Mouse (Mus musculus): ENCODE data around the gene Hdac1. TPM values are rescaled to one million over a fixed set of nuclear protein-coding genes. Genes with fewer than 3 reads are reported as not detected.
A peak's percentile ranks its signal among the peaks of the same experiment; 100 is the strongest.
"Not testable (repeated sequence)": the region's sequence is repeated elsewhere in the genome, so short reads cannot be mapped to it uniquely, and the experiment has no call there.

Gene Hdac1
- polyA plus RNA-seq, 1 experiment from 2014 or later: 74.7 TPM

DNA sequence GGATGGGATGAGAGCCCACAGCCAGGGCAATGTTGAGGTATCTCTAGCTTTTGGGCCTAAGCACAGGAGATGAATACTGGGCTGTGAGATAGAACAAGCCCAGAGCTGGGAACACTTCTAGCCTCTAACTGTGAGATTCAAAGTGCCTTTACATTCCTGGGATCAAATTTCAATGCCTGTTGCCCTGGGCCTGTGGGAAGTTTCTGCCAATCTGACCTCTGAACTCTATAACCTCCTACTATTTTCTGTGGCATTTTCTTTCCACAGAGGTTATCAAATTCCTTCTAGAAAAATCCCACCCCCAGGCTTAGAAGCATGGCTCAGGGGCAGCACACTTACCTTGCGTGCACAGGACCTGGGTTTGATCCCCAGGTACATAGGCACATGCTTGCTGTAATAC is 7.8 kb upstream of the Hdac1 start:
- no peak overlapping the region for H3K9ac ChIP-seq (ENCODE audit: low read depth, low read length)
- H3K27ac ChIP-seq (ENCODE audit: low read length): no peak overlapping the region
- H3K27me3 ChIP-seq (ENCODE audit: control insufficient read depth, insufficient read depth, low read depth, low read length): no peaks in the 10 kb centered on the region
- H3K9me3 ChIP-seq (replicated peaks; ENCODE audit: control insufficient read depth, low read length, poor library complexity, severe bottlenecking): no peaks in the 10 kb centered on the region
- H3K36me3 ChIP-seq (ENCODE audit: control insufficient read depth, insufficient read depth, low read length): no peaks in the 10 kb centered on the region
- H3K4me2 ChIP-seq (ENCODE audit: low read length): no peak overlapping the region
- peaks cover 8% of the 10 kb centered on the region for H3K4me1 ChIP-seq (ENCODE audit: control insufficient read depth, insufficient read depth, low read length)
- 79% methylated on average over 1 of the region's 1 CpGs for WGBS
- no peak overlapping the region for H3K4me3 ChIP-seq (ENCODE audit: low read depth, low read length)
- no peak for ATAC-seq

DNA sequence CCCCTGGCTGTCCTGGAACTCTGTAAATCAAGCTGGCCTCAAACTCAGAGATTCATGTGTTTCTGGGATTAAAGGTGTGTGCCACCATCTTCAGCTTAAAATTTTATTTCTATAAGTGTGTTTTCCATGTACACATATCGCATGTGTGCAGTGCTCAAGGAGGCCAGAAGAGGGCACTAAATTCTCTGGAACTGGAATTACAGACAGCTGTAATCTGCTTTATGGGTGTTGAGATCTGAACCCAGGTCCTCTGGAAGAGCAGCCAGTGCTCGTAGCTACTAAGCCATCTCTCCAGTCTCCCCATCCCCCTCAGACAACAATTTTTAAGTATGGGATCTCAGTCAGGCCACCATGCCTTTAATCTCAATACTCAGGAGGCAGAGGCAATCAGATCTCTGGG is 6.8 kb upstream of the Hdac1 start:
- Histone ChIP-seq H3K36me3 (ENCODE audit: control insufficient read depth, insufficient read depth, low read length) (no peaks in the 10 kb centered on the region), H3K4me2 (ENCODE audit: low read length) (no peak overlapping the region), H3K27ac (ENCODE audit: low read length) (no peak overlapping the region), H3K4me1 (ENCODE audit: control insufficient read depth, insufficient read depth, low read length) (no peaks in the 10 kb centered on the region), H3K9me3 (replicated peaks; ENCODE audit: control insufficient read depth, low read length, poor library complexity, severe bottlenecking) (no peaks in the 10 kb centered on the region), H3K4me3 (ENCODE audit: low read depth, low read length) (no peak overlapping the region), H3K27me3 (ENCODE audit: control insufficient read depth, insufficient read depth, low read depth, low read length) (no peaks in the 10 kb centered on the region), H3K9ac (ENCODE audit: low read depth, low read length) (no peak overlapping the region)
- ATAC-seq: no peak
- WGBS: 95% methylated on average over 2 of the region's 2 CpGs

DNA sequence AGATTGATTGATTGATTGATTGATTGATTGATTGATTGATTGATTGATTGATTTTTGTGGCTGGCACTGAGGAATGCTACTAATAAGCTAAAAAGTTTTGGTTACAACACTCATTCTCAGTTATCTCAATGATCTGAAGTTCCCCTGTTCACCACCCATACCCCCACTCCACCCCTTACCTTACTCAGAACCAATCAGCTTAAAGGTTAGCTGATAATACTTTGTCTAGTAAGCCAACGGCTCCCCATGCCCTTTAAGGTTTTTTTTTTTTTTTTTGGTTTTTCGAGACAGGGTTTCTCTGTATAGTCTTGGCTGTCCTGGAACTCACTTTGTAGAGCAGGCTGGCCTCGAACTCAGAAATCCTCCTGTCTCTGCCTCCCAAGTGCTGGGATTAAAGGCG is 5.1 kb upstream of the Hdac1 start:
- H3K9ac ChIP-seq (ENCODE audit: low read depth, low read length); H3K36me3 ChIP-seq (ENCODE audit: control insufficient read depth, insufficient read depth, low read length); H3K4me2 ChIP-seq (ENCODE audit: low read length); H3K27ac ChIP-seq (ENCODE audit: low read length); H3K9me3 ChIP-seq (replicated peaks; ENCODE audit: control insufficient read depth, low read length, poor library complexity, severe bottlenecking); ATAC-seq; H3K4me1 ChIP-seq (ENCODE audit: control insufficient read depth, insufficient read depth, low read length); H3K4me3 ChIP-seq (ENCODE audit: low read depth, low read length); H3K27me3 ChIP-seq (ENCODE audit: control insufficient read depth, insufficient read depth, low read depth, low read length): not testable (repeated sequence)
- 84% methylated on average over 4 of the region's 4 CpGs for WGBS

DNA sequence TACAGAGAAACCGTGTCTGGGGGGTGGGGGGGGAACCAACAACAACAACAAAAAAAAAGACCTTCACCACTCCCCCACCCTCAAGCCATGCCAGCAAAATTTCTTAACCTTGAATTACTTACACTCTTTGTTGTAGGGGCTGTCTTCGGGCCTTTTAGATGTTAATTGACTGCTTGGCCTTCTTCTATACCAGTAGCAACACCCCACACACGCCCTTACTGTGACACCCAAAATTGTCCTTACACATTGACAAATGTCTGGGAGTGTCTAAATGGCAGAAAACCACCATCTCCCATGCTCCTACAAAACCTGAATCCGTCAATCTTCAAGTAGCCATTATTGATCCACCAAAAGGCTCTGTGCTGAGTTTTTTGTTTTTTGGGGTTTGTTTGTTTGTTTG is 1.6 kb upstream of the Hdac1 start:
- Histone ChIP-seq H3K4me3 (ENCODE audit: low read depth, low read length) (no peak overlapping the region), H3K9me3 (replicated peaks; ENCODE audit: control insufficient read depth, low read length, poor library complexity, severe bottlenecking) (no peaks in the 10 kb centered on the region), H3K36me3 (ENCODE audit: control insufficient read depth, insufficient read depth, low read length) (no peaks in the 10 kb centered on the region), H3K27ac (ENCODE audit: low read length) (no peak overlapping the region), H3K4me1 (ENCODE audit: control insufficient read depth, insufficient read depth, low read length) (peaks cover 7% of the 10 kb centered on the region; the same call in 1 of the 2 replicates), H3K9ac (ENCODE audit: low read depth, low read length) (no peak overlapping the region), H3K4me2 (ENCODE audit: low read length) (no peak overlapping the region), H3K27me3 (ENCODE audit: control insufficient read depth, insufficient read depth, low read depth, low read length) (no peaks in the 10 kb centered on the region)
- ATAC-seq: no peak
- 83% methylated on average over 4 of the region's 4 CpGs for WGBS

DNA sequence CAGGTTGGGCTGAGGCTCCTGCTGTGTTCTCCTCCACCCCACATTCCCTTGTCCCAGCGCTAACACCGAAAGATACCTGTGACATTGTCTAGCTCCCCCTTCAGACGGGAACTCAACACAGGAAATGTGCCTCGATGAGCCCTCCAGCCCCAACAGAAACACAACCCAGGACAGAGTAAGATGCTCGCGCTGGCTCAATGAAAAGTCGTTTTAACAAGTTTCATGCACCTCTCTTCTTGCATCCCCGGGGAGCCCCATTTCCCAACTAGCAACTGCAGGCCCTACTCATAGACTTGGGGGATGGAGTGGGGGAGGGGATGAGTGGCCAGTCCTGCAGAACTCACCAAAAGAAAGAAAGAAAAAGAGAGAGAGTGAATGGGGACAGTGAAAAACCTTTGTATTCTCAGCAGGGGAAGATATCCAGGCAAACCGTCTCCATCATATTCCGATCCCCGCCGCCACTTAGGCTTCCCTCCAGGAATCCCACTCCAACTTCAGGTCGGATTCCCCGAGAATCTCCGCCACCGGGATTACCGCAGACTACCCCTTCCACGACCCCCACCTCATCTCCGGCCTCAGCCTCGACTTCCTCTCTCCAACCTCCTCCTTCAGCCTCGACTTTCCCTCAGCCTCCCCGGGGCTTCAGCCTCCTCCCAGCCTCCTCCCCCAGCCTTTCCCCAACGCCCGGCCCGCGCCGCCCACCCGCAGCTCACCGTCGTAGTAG is 483 bp downstream of the Hdac1 start:
- ATAC-seq: no peak; the same call in 1 of the 2 replicates
- Histone ChIP-seq H3K27me3 (ENCODE audit: control insufficient read depth, insufficient read depth, low read depth, low read length) (no peaks in the 10 kb centered on the region), H3K27ac (ENCODE audit: low read length) (peak overlapping the region; percentile 68), H3K9me3 (replicated peaks; ENCODE audit: control insufficient read depth, low read length, poor library complexity, severe bottlenecking) (no peaks in the 10 kb centered on the region), H3K9ac (ENCODE audit: low read depth, low read length) (peak overlapping the region; percentile 79), H3K4me1 (ENCODE audit: control insufficient read depth, insufficient read depth, low read length) (peaks cover 7% of the 10 kb centered on the region; the same call in 1 of the 2 replicates), H3K4me2 (ENCODE audit: low read length) (peak overlapping the region; percentile 75), H3K4me3 (ENCODE audit: low read depth, low read length) (peak overlapping the region; percentile 71), H3K36me3 (ENCODE audit: control insufficient read depth, insufficient read depth, low read length) (no peaks in the 10 kb centered on the region)
- under 1% methylated on average over 30 of the region's 30 CpGs for WGBS

DNA sequence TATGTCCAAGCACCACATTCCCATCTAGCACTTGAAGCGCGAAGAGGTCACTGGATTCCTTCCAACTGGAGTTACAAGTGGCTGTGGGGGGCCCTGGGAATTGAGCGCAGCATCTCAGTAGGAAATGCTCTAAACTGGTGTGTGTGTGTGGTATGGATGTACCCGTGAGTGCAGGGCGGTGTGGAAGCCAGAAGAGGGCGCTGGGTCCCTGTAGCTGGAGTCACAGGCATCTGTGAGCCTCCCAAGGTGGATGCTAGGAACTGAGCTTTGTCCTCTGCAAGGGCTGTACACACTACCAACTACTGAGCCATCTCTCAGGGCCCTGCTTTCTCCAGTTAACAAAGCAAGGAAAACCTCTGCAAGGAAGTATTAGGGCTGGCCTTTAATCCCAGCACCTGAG is 2.5 kb downstream of the Hdac1 start:
- H3K4me2 ChIP-seq (ENCODE audit: low read length): no peak overlapping the region
- peaks cover 7% of the 10 kb centered on the region; the same call in 1 of the 2 replicates for H3K4me1 ChIP-seq (ENCODE audit: control insufficient read depth, insufficient read depth, low read length)
- 94% methylated on average over 6 of the region's 6 CpGs for WGBS
- H3K27ac ChIP-seq (ENCODE audit: low read length): no peak overlapping the region
- ATAC-seq: no peak
- no peaks in the 10 kb centered on the region for H3K27me3 ChIP-seq (ENCODE audit: control insufficient read depth, insufficient read depth, low read depth, low read length)
- no peak overlapping the region for H3K4me3 ChIP-seq (ENCODE audit: low read depth, low read length)
- H3K9ac ChIP-seq (ENCODE audit: low read depth, low read length): no peak overlapping the region
- H3K9me3 ChIP-seq (replicated peaks; ENCODE audit: control insufficient read depth, low read length, poor library complexity, severe bottlenecking): no peaks in the 10 kb centered on the region
- H3K36me3 ChIP-seq (ENCODE audit: control insufficient read depth, insufficient read depth, low read length): no peaks in the 10 kb centered on the region

DNA sequence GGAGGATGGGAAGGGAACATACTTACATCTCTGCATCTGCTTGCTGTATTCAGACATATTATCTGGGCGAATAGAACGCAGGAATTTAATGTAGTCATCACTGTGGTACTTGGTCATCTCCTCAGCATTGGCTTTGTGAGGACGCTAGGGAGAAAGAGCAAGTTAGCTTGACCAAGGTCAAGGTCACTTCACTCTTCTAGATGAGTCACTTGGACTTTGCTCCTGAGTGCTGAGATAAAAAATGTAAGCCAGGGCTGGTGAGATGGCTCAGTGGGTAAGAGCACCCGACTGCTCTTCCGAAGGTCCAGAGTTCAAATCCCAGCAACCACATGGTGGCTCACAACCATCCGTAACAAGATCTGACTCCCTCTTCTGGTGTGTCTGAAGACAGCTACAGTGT is 13.6 kb downstream of the Hdac1 start:
- H3K9ac ChIP-seq (ENCODE audit: low read depth, low read length); H3K4me1 ChIP-seq (ENCODE audit: control insufficient read depth, insufficient read depth, low read length); H3K9me3 ChIP-seq (replicated peaks; ENCODE audit: control insufficient read depth, low read length, poor library complexity, severe bottlenecking); H3K27ac ChIP-seq (ENCODE audit: low read length); H3K27me3 ChIP-seq (ENCODE audit: control insufficient read depth, insufficient read depth, low read depth, low read length); H3K4me3 ChIP-seq (ENCODE audit: low read depth, low read length); H3K4me2 ChIP-seq (ENCODE audit: low read length); ATAC-seq: not testable (repeated sequence)
- peaks cover 20% of the 10 kb centered on the region for H3K36me3 ChIP-seq (ENCODE audit: control insufficient read depth, insufficient read depth, low read length)
- 95% methylated on average over 5 of the region's 6 CpGs for WGBS

DNA sequence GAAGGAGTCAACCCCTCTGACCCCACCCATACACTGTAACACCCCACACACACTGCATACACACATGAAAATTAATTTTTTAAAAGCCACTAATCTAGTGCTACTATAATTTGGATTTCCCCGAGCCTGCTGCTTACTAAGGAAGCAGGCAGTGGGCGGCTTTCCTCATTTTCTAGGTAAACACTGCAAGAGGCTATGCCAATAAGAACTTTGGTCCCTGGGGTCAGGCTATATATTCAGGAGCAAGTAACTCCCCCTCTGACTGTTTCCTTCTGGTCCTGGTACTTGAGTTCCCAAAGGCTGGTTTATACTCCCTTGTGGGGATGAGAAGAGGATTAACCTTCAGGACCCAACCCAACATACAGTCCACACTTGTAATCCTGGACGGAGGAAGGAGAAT is 16.6 kb downstream of the Hdac1 start:
- no peak for ATAC-seq
- Histone ChIP-seq H3K9me3 (replicated peaks; ENCODE audit: control insufficient read depth, low read length, poor library complexity, severe bottlenecking) (no peaks in the 10 kb centered on the region), H3K27me3 (ENCODE audit: control insufficient read depth, insufficient read depth, low read depth, low read length) (no peaks in the 10 kb centered on the region), H3K4me1 (ENCODE audit: control insufficient read depth, insufficient read depth, low read length) (no peaks in the 10 kb centered on the region), H3K9ac (ENCODE audit: low read depth, low read length) (no peak overlapping the region), H3K36me3 (ENCODE audit: control insufficient read depth, insufficient read depth, low read length) (peaks cover 26% of the 10 kb centered on the region), H3K4me2 (ENCODE audit: low read length) (no peak overlapping the region), H3K4me3 (ENCODE audit: low read depth, low read length) (no peak overlapping the region), H3K27ac (ENCODE audit: low read length) (no peak overlapping the region)
- 83% methylated on average over 3 of the region's 3 CpGs for whole genome bisulfite sequencing

DNA sequence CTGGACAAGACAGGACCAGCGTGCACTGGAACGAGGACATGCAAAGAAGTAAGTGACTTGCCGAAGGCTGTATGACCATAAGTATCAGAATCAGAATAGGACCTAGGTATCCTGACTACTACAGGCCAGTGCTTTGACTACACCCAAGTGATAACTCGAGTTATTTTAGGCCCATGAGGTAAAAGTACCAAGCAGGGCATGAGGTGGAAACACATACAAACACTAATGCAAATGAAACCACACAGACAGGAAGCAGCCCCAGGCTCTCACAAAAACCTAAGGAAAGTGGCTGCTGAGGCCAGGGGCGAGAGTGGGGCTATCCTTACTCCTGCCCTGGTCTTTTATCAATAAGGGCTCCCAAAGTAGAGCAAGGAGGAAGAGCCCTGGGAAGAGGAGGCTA is 17.2 kb downstream of the Hdac1 start:
- 93% methylated on average over 5 of the region's 5 CpGs for WGBS
- Histone ChIP-seq H3K36me3 (ENCODE audit: control insufficient read depth, insufficient read depth, low read length) (peaks cover 26% of the 10 kb centered on the region), H3K9ac (ENCODE audit: low read depth, low read length) (no peak overlapping the region), H3K4me2 (ENCODE audit: low read length) (no peak overlapping the region), H3K4me1 (ENCODE audit: control insufficient read depth, insufficient read depth, low read length) (no peaks in the 10 kb centered on the region), H3K4me3 (ENCODE audit: low read depth, low read length) (no peak overlapping the region), H3K9me3 (replicated peaks; ENCODE audit: control insufficient read depth, low read length, poor library complexity, severe bottlenecking) (no peaks in the 10 kb centered on the region), H3K27me3 (ENCODE audit: control insufficient read depth, insufficient read depth, low read depth, low read length) (no peaks in the 10 kb centered on the region), H3K27ac (ENCODE audit: low read length) (no peak overlapping the region)
- ATAC-seq: no peak

Data from midbrain, embryonic 16.5 days (tissue).